Comparison of ENCODE assay signal across 7 mouse cellular contexts in the genomic region with DNA sequence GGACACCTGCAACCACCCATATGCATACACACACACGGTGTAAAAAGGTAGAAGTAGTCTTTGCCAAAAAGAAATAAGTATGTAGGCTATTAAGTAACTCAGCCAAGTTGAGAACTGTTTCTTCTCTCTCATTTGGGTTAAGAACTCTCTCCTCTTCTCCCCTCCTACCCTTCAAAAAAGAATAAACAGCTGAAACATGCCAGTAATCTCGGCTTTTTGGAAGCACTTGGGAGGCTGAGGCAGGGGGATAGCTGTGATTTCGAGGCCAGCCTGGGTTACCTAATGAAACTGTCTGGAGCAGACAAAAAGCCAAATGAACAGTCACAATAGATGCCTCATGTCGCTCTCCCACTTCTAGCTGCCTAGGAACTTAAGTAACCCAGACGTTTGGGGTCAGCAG. TPM values are rescaled to one million over a fixed set of nuclear protein-coding genes. Genes with fewer than 3 reads are reported as not detected.
DNase-seq lines count a peak whose midpoint lies in the region; ATAC-seq and TF ChIP-seq lines count a peak whose summit lies in the region.

No protein-coding gene starts in this region.

- no peak for TF ChIP-seq POLR2A in olfactory bulb, adult 2 months (IDR thresholded peaks at IDR 0.05; ENCODE audit: insufficient read depth, low read depth, low read length)

- TF ChIP-seq CTCF in olfactory bulb, adult 2 months (IDR thresholded peaks at IDR 0.05; ENCODE audit: insufficient read depth, low read depth, low read length) = no peak

- H3K9ac ChIP-seq in lung, embryonic 16.5 days (ENCODE audit: low read length) = peak overlapping the region; percentile 71
- H3K9ac ChIP-seq in embryonic facial prominence, embryonic 14.5 days (ENCODE audit: low read depth, low read length) = peak overlapping the region; percentile 68

- no peaks in the 10 kb centered on the region for H3K9me3 ChIP-seq in lung, embryonic 16.5 days (ENCODE audit: control insufficient read depth, low read length)
- H3K9me3 ChIP-seq in embryonic facial prominence, embryonic 14.5 days (ENCODE audit: control insufficient read depth, low read length) = no peaks in the 10 kb centered on the region
- H3K9me3 ChIP-seq in limb, embryonic 10.5 days (replicated peaks) = no peaks in the 10 kb centered on the region

- peak overlapping the region; percentile 80 for H3K4me2 ChIP-seq in lung, embryonic 16.5 days (ENCODE audit: low read depth, low read length)
- peak overlapping the region; percentile 91 for H3K4me2 ChIP-seq in embryonic facial prominence, embryonic 14.5 days (ENCODE audit: low read depth, low read length)

- H3K4me1 ChIP-seq in lung, embryonic 16.5 days (replicated peaks; ENCODE audit: control insufficient read depth, insufficient read depth, low read length) = peaks cover 10% of the 10 kb centered on the region
- peaks cover 3% of the 10 kb centered on the region; the same call in 1 of the 2 replicates for H3K4me1 ChIP-seq in embryonic facial prominence, embryonic 14.5 days (ENCODE audit: control insufficient read depth, insufficient read depth, low read length)
- H3K4me1 ChIP-seq in limb, embryonic 10.5 days = peaks cover 8% of the 10 kb centered on the region
- H3K4me1 ChIP-seq in olfactory bulb, adult 2 months (ENCODE audit: control insufficient read depth, insufficient read depth, low read length) = no peaks in the 10 kb centered on the region

- H3K36me3 ChIP-seq in lung, embryonic 16.5 days (ENCODE audit: control insufficient read depth, insufficient read depth, low read length) = peaks cover 3% of the 10 kb centered on the region; the same call in 1 of the 2 replicates
- H3K36me3 ChIP-seq in embryonic facial prominence, embryonic 14.5 days (ENCODE audit: control insufficient read depth, insufficient read depth, low read length) = peaks cover 10% of the 10 kb centered on the region; the same call in 1 of the 2 replicates
- H3K36me3 ChIP-seq in limb, embryonic 10.5 days = peaks cover 32% of the 10 kb centered on the region

- H3K4me3 ChIP-seq in lung, embryonic 16.5 days (ENCODE audit: low read length) = peak overlapping the region; percentile 68
- peak overlapping the region; percentile 81 for H3K4me3 ChIP-seq in embryonic facial prominence, embryonic 14.5 days (ENCODE audit: low read depth, low read length)
- peak overlapping the region; percentile 89 for H3K4me3 ChIP-seq in limb, embryonic 10.5 days
- H3K4me3 ChIP-seq in olfactory bulb, adult 2 months (ENCODE audit: insufficient read depth, low read depth, low read length) = peak overlapping the region; percentile 78

- no peak for ATAC-seq in lung, embryonic 16.5 days (ENCODE audit: low read depth)
- ATAC-seq in embryonic facial prominence, embryonic 14.5 days (ENCODE audit: low read depth) = no peak

- no peak overlapping the region for H3K27ac ChIP-seq in lung, embryonic 16.5 days (ENCODE audit: low read length)
- no peak overlapping the region for H3K27ac ChIP-seq in embryonic facial prominence, embryonic 14.5 days (replicated peaks; ENCODE audit: low read depth, low read length)
- H3K27ac ChIP-seq in limb, embryonic 10.5 days = peak overlapping the region; percentile 76
- no peak overlapping the region; the same call in 1 of the 2 replicates for H3K27ac ChIP-seq in olfactory bulb, adult 2 months (ENCODE audit: insufficient read depth, low read depth, low read length)

- WGBS in lung, embryonic 16.5 days = 17% methylated on average over 5 of the region's 5 CpGs
- WGBS in embryonic facial prominence, embryonic 14.5 days = 21% methylated on average over 5 of the region's 5 CpGs
- WGBS in limb, embryonic 10.5 days = 33% methylated on average over 5 of the region's 5 CpGs
- 20% methylated on average over 5 of the region's 5 CpGs for WGBS in olfactory bulb, adult 2 months

- no peak for DNase-seq in lung, postnatal 4 days
- DNase-seq in embryonic facial prominence, embryonic 14.5 days (ENCODE audit: low spot score) = no peak
- DNase-seq in limb, embryonic 10.5 days (ENCODE audit: low spot score) = no peak
- DNase-seq in spleen, postnatal 4 days (ENCODE audit: low spot score in 2 of 2) = no peak
- DNase-seq in thymus, postnatal 0 days (ENCODE audit: low spot score) = no peak

- no peaks in the 10 kb centered on the region for H3K27me3 ChIP-seq in lung, embryonic 16.5 days (ENCODE audit: control insufficient read depth, insufficient read depth, low read depth, low read length)
- H3K27me3 ChIP-seq in embryonic facial prominence, embryonic 14.5 days (replicated peaks; ENCODE audit: control insufficient read depth, insufficient read depth, low read length) = no peaks in the 10 kb centered on the region
- no peaks in the 10 kb centered on the region for H3K27me3 ChIP-seq in limb, embryonic 10.5 days (ENCODE audit: low read depth, poor library complexity, severe bottlenecking)

RNA-seq across cellular contexts. Expression of gene Pisd, which starts 0.7 kb away (rescaled TPM):
- 65.1 and 67.0 TPM in 2 replicates for polyA plus RNA-seq in lung, embryonic 16.5 days (2015; fragmentation: Nextera tagmentation; extraction: Ambion mirVana)
- polyA plus RNA-seq in embryonic facial prominence, embryonic 14.5 days (2014; fragmentation: Nextera tagmentation; extraction: Ambion mirVana) = 52.5 and 57.7 TPM in 2 replicates
- 77.7 and 80.1 TPM in 2 replicates for polyA plus RNA-seq in limb, embryonic 10.5 days (2016; fragmentation: Nextera tagmentation; extraction: Ambion mirVana)
- polyA plus RNA-seq in olfactory bulb, adult 2 months (2012; ENCODE audit: insufficient read depth, insufficient read length, low replicate concordance, missing spikeins) = not detected in 2 replicates
- polyA plus RNA-seq in thymus, postnatal 0 days (2015; fragmentation: Nextera tagmentation; extraction: Ambion mirVana) = 48.3 and 50.3 TPM in 2 replicates

RNA-seq across cellular contexts. Expression of gene Gm20671, which starts 42.2 kb away (rescaled TPM):
- polyA plus RNA-seq in lung, embryonic 16.5 days (2015; fragmentation: Nextera tagmentation; extraction: Ambion mirVana) = not detected in 2 replicates
- polyA plus RNA-seq in embryonic facial prominence, embryonic 14.5 days (2014; fragmentation: Nextera tagmentation; extraction: Ambion mirVana) = not detected in 2 replicates
- polyA plus RNA-seq in limb, embryonic 10.5 days (2016; fragmentation: Nextera tagmentation; extraction: Ambion mirVana) = not detected in 2 replicates
- not detected in 2 replicates for polyA plus RNA-seq in olfactory bulb, adult 2 months (2012; ENCODE audit: insufficient read depth, insufficient read length, low replicate concordance, missing spikeins)
- not detected in 2 replicates for polyA plus RNA-seq in thymus, postnatal 0 days (2015; fragmentation: Nextera tagmentation; extraction: Ambion mirVana)
